Mouse (Mus musculus): Measurements from ENCODE around the gene Actrt2. TPM values are rescaled to one million over a fixed set of nuclear protein-coding genes. Genes with fewer than 3 reads are reported as not detected.
A peak's percentile ranks its signal among the peaks of the same experiment; 100 is the strongest.

Actrt2 gene
- not detected in 2 replicates for polyA plus RNA-seq (2016; fragmentation: Nextera tagmentation; extraction: Ambion mirVana)

DNA sequence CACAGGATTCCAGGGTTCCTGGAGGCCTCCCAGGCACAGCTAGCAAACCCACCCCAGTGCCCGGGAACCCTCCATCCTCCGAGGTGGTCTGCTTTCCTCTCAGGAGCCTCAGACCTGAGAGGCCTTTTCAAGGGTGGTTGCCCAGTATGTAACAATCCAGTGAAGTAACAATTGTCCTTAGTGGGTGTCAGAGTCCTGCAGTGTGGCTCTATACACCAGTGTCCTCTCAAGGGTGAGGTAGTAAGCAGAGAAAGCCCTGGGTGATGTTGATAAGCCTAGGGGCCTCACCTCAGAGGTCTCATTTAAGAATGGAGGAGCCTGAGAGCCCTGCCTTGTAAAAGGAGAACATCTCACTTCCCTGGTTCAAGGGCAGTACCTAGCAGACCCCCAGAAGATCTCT is at the start of gene Actrt2:
Gene Actrt2, minus strand, starts transcription at position 101 of the 400 bp plus-strand sequence.
- H3K27ac ChIP-seq = peak within 1 kb of the TSS; percentile 65; the same call in 1 of the 2 replicates
- H3K27me3 ChIP-seq (ENCODE audit: low read depth, poor library complexity, severe bottlenecking) = peaks cover 27% of the 10 kb centered on the region
- WGBS = 93% methylated on average over 2 of the region's 2 CpGs
- peaks cover 73% of the 10 kb centered on the region for H3K4me1 ChIP-seq
- H3K4me3 ChIP-seq = no peak within 1 kb of the TSS
- no peaks in the 10 kb centered on the region for H3K36me3 ChIP-seq
- DNase-seq (ENCODE audit: low spot score) = no peak
- H3K9me3 ChIP-seq (replicated peaks) = no peaks in the 10 kb centered on the region

DNA sequence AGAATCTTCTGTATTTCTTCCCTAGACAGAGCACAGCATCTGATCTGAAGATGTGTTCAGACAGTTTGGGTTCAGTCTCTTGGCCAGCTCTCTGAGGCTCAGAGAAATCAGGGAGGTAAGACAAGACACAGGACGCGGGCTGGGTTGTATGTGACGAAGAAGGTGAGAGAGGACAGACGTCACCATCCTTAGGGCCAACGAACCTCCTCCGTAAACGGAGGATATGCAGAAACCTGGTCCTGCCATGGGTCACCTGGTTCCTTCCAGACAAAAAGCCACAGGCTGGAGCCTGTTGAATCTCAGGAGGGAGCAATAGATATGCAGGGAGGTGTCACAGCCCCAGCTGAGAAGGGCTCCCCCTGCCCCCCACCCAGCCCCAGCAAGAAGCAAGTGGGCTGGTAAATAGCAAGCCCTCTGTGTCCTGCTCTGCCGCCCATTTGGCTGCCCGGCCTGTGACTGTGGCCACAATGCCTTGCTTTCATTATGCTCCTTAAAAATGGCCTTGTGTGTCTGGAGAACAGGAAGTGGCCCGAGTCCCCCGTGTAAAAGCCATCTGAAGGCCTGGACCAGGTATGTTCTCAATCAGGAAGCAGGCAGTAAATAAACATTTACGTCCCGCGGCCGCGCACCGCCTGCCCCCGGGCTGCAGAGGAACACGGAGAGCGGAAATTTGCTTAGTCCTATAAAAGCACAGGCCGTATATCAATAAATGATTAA is 41.9 kb upstream of the Actrt2 start:
- WGBS = 29% methylated on average over 21 of the region's 21 CpGs
- H3K9me3 ChIP-seq (replicated peaks) = no peaks in the 10 kb centered on the region
- no peaks in the 10 kb centered on the region for H3K36me3 ChIP-seq
- H3K27me3 ChIP-seq (ENCODE audit: low read depth, poor library complexity, severe bottlenecking) = no peaks in the 10 kb centered on the region
- DNase-seq (ENCODE audit: low spot score) = peak; percentile 82
- H3K27ac ChIP-seq = peak overlapping the region; percentile 95
- H3K4me3 ChIP-seq = peak overlapping the region; percentile 21
- H3K4me1 ChIP-seq = peaks cover 82% of the 10 kb centered on the region

DNA sequence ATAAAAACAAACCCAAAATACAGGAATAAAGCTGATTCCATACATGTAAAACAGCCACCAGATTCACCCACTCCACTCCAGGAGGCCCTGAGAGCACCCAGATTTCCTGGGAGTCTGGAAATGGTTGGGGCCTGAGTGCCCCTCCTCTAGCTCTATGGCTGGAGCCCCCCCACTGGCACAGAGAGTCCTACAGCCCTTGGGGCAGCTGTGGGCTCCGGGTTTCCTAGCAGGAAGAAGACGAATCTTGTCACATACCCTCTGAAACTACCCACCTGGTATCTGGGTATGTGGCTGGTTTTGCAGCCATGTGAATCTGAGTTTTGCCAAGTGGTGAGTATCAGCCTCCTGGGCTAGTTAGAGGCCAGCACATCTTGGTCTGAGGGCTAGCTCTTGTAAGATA is 41.1 kb upstream of the Actrt2 start:
- Histone ChIP-seq H3K4me1 (peaks cover 89% of the 10 kb centered on the region), H3K36me3 (no peaks in the 10 kb centered on the region), H3K4me3 (no peak overlapping the region), H3K9me3 (replicated peaks) (no peaks in the 10 kb centered on the region), H3K27ac (peak overlapping the region; percentile 95), H3K27me3 (ENCODE audit: low read depth, poor library complexity, severe bottlenecking) (no peaks in the 10 kb centered on the region)
- 74% methylated on average over 2 of the region's 2 CpGs for WGBS
- DNase-seq (ENCODE audit: low spot score) = peak; percentile 40

GRCm38 (mm10) chr4:154708223-154708622 is 40.6 kb upstream of the Actrt2 start:
- H3K4me1 ChIP-seq = peaks cover 95% of the 10 kb centered on the region
- WGBS = 40% methylated on average over 11 of the region's 11 CpGs
- 0 out of 2 replicates have a peak overlapping the region, but pooled peaks have one; percentile 8 for H3K4me3 ChIP-seq
- H3K27ac ChIP-seq = peak overlapping the region; percentile 95
- peak; percentile 52 for DNase-seq (ENCODE audit: low spot score)
- H3K9me3 ChIP-seq (replicated peaks) = no peaks in the 10 kb centered on the region
- no peaks in the 10 kb centered on the region for H3K36me3 ChIP-seq
- H3K27me3 ChIP-seq (ENCODE audit: low read depth, poor library complexity, severe bottlenecking) = no peaks in the 10 kb centered on the region

DNA sequence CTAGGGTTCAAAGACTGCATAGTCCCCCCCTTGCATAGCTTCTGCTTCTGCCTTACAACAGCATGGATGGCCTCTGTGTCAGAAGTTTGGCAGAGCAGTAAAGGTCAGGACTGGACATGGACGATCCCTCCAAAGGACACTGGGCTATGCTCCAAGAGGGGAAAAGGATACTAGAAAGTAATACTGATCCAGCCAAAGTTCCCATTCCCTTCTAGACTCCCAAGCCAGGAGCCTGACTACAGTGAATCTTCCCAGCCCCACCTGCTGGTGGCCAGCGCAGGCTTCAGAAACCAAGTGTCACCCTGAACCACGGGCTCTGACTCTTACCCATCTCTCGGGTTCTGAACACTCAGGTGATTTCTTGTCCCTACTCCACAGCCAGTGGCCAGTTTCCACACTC is 39.9 kb upstream of the Actrt2 start:
- peak; percentile 23 for DNase-seq (ENCODE audit: low spot score)
- Histone ChIP-seq H3K27me3 (ENCODE audit: low read depth, poor library complexity, severe bottlenecking) (no peaks in the 10 kb centered on the region), H3K4me1 (peaks cover 100% of the 10 kb centered on the region), H3K27ac (peak overlapping the region; percentile 95), H3K36me3 (no peaks in the 10 kb centered on the region), H3K4me3 (0 out of 2 replicates have a peak overlapping the region, but pooled peaks have one; percentile 8), H3K9me3 (replicated peaks) (no peaks in the 10 kb centered on the region)
- WGBS = 90% methylated on average over 4 of the region's 4 CpGs

- no peaks in the 10 kb centered on the region for H3K9me3 ChIP-seq (replicated peaks)
- DNase-seq (ENCODE audit: low spot score) = no peak
- peak overlapping the region; percentile 95 for H3K27ac ChIP-seq
- peaks cover 100% of the 10 kb centered on the region for H3K4me1 ChIP-seq
- H3K4me3 ChIP-seq = no peak overlapping the region
- WGBS = 74% methylated on average over 1 of the region's 1 CpGs
- no peaks in the 10 kb centered on the region for H3K27me3 ChIP-seq (ENCODE audit: low read depth, poor library complexity, severe bottlenecking)
- H3K36me3 ChIP-seq = no peaks in the 10 kb centered on the region
These were observed 38.8 kb upstream of the Actrt2 start for GRCm38 (mm10) chr4:154706442-154706841.

- H3K9me3 ChIP-seq (replicated peaks) = no peaks in the 10 kb centered on the region
- no peaks in the 10 kb centered on the region for H3K27me3 ChIP-seq (ENCODE audit: low read depth, poor library complexity, severe bottlenecking)
- WGBS = 60% methylated on average over 4 of the region's 4 CpGs
- DNase-seq (ENCODE audit: low spot score) = no peak
- no peaks in the 10 kb centered on the region for H3K36me3 ChIP-seq
- H3K4me1 ChIP-seq = peaks cover 99% of the 10 kb centered on the region
- peak overlapping the region; percentile 95 for H3K27ac ChIP-seq
- no peak overlapping the region for H3K4me3 ChIP-seq
These were observed 38.0 kb upstream of the Actrt2 start for GRCm38 (mm10) chr4:154705681-154706080.

GRCm38 (mm10) chr4:154705056-154705455 is 37.4 kb upstream of the Actrt2 start:
- peak overlapping the region; percentile 95 for H3K27ac ChIP-seq
- H3K4me1 ChIP-seq = peaks cover 95% of the 10 kb centered on the region
- no peaks in the 10 kb centered on the region for H3K9me3 ChIP-seq (replicated peaks)
- H3K4me3 ChIP-seq = no peak overlapping the region
- 88% methylated on average over 6 of the region's 6 CpGs for WGBS
- DNase-seq (ENCODE audit: low spot score) = no peak
- no peaks in the 10 kb centered on the region for H3K27me3 ChIP-seq (ENCODE audit: low read depth, poor library complexity, severe bottlenecking)
- H3K36me3 ChIP-seq = no peaks in the 10 kb centered on the region

GRCm38 (mm10) chr4:154704591-154704990 is 36.9 kb upstream of the Actrt2 start:
- Histone ChIP-seq H3K27ac (peak overlapping the region; percentile 95), H3K4me3 (no peak overlapping the region), H3K27me3 (ENCODE audit: low read depth, poor library complexity, severe bottlenecking) (no peaks in the 10 kb centered on the region), H3K4me1 (peaks cover 90% of the 10 kb centered on the region), H3K9me3 (replicated peaks) (no peaks in the 10 kb centered on the region), H3K36me3 (no peaks in the 10 kb centered on the region)
- 85% methylated on average over 7 of the region's 7 CpGs for WGBS
- DNase-seq (ENCODE audit: low spot score) = peak; percentile 29

DNA sequence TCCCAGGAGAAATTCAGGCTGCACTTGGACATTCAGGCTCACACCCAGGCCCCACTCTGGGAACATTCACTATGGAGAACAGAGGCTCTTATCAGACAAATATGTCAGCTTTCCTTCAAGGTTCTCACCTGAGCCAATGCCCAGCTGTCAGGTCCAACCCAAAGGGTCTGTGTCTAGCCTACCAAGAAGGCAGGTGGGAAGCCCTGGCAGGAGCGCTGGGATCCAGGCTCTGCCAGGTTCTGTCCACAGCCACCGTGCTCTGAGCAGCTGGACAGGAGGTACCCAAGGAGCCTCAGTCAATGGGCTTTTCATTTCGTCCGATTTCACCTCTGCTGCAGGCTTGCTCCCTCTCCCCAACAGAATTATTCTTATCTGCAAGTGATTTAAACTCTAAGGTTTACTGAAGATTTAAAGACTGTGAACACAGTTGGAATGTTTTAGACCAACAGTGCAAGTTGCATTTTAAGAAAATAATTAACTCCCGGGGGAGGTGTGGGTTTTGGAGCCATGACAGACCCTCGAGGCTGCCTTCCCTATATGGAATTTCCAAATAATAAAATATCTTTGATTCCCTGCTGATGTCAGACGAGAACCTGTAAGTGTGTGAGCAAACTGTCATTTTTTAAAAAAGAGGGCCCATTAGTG is 35.9 kb upstream of the Actrt2 start:
- Histone ChIP-seq H3K4me3 (no peak overlapping the region), H3K27me3 (ENCODE audit: low read depth, poor library complexity, severe bottlenecking) (no peaks in the 10 kb centered on the region), H3K9me3 (replicated peaks) (no peaks in the 10 kb centered on the region), H3K4me1 (peaks cover 82% of the 10 kb centered on the region), H3K36me3 (no peaks in the 10 kb centered on the region), H3K27ac (peak overlapping the region; percentile 95)
- WGBS = 52% methylated on average over 7 of the region's 7 CpGs
- DNase-seq (ENCODE audit: low spot score) = peak; percentile 42

DNA sequence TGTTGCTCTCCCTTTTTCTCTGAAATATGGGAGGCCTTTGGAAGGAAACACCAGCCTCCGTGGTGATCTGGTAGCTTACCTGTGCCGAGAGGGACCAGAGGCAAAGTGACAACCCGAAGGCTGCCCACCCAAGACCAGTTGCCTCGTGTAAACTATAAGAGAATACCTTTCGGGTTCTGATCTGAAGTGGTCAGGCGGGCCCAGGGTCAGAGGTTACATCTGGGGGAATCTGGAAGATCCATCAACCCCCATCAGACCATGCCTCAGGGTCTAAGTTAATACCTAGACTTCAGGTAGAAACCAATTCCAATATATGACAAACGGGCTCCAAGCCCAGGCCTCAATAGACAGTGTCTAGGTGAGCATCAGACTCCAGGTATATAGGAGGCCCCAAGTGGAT is 35.3 kb upstream of the Actrt2 start:
- Histone ChIP-seq H3K36me3 (no peaks in the 10 kb centered on the region), H3K4me3 (no peak overlapping the region), H3K27me3 (ENCODE audit: low read depth, poor library complexity, severe bottlenecking) (no peaks in the 10 kb centered on the region), H3K9me3 (replicated peaks) (no peaks in the 10 kb centered on the region), H3K4me1 (peaks cover 82% of the 10 kb centered on the region), H3K27ac (peak overlapping the region; percentile 95)
- WGBS = 84% methylated on average over 7 of the region's 7 CpGs
- DNase-seq (ENCODE audit: low spot score) = peak; percentile 27

GRCm38 (mm10) chr4:154702186-154702585 is 34.5 kb upstream of the Actrt2 start:
- no peaks in the 10 kb centered on the region for H3K27me3 ChIP-seq (ENCODE audit: low read depth, poor library complexity, severe bottlenecking)
- H3K4me1 ChIP-seq = peaks cover 82% of the 10 kb centered on the region
- H3K27ac ChIP-seq = peak overlapping the region; percentile 95
- no peaks in the 10 kb centered on the region for H3K36me3 ChIP-seq
- DNase-seq (ENCODE audit: low spot score) = peak; percentile 30
- WGBS = 71% methylated on average over 6 of the region's 6 CpGs
- H3K9me3 ChIP-seq (replicated peaks) = no peaks in the 10 kb centered on the region
- no peak overlapping the region for H3K4me3 ChIP-seq

DNA sequence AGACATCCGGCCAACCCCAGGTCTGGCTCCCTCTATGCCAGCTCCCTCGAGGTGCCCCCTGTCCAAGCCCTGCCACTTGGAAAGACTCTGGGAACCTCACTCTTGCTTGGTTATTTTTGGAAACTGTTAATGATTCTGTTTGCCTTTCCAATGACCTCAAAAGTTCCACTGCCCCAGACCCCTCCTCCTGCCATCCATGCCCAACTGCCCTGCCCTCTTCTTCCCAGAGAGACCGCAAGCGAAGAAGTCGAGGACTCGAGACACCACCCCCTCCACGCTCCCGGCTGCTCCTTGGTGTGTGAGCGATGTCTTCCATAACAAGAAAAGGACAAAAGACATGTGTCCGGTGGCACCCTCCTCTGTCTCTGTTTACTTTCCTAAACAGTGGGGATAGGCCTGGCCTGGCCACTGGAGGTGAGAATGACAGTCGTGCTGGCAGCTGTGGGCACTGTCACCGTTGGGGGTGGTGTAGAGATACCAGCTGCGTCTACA is 33.3 kb upstream of the Actrt2 start:
- Histone ChIP-seq H3K36me3 (no peaks in the 10 kb centered on the region), H3K27me3 (ENCODE audit: low read depth, poor library complexity, severe bottlenecking) (no peaks in the 10 kb centered on the region), H3K27ac (peak overlapping the region; percentile 95), H3K4me3 (no peak overlapping the region), H3K4me1 (peaks cover 82% of the 10 kb centered on the region), H3K9me3 (replicated peaks) (no peaks in the 10 kb centered on the region)
- 92% methylated on average over 13 of the region's 13 CpGs for WGBS
- peak; percentile 27 for DNase-seq (ENCODE audit: low spot score)

Data from limb, embryonic 10.5 days (tissue).